Comparison of ENCODE assay signal across 14 mouse cellular contexts in genomic region chr9:67147656-67148055, GRCm38 (mm10).
"Had no signal": no experiment of that assay in that cellular context is flagged by ENCODE, and none has a peak within 500 bp of the region (broad histone marks: within the 10 kb centered on the region; RNA-seq: fewer than 3 reads in every experiment).

No protein-coding gene starts in this region.

- H3K4me1 ChIP-seq: limb, embryonic 10.5 days; liver, embryonic 15.5 days; midbrain, embryonic 10.5 days; neural tube, embryonic 15.5 days had no signal

- H3K36me3 ChIP-seq: limb, embryonic 10.5 days; liver, embryonic 15.5 days; lung, embryonic 15.5 days; midbrain, embryonic 10.5 days; neural tube, embryonic 15.5 days had no signal

- H3K4me2 ChIP-seq: liver, embryonic 11.5 days; liver, embryonic 15.5 days; lung, embryonic 15.5 days; neural tube, embryonic 15.5 days had no signal

- H3K4me3 ChIP-seq: left cerebral cortex, adult 2 months; limb, embryonic 10.5 days; liver, embryonic 15.5 days; lung, embryonic 15.5 days; midbrain, embryonic 10.5 days; myocyte; neural tube, embryonic 15.5 days had no signal

- H3K9me3 ChIP-seq: limb, embryonic 10.5 days; liver, embryonic 15.5 days; lung, embryonic 15.5 days; midbrain, embryonic 10.5 days; neural tube, embryonic 15.5 days had no signal

- DNase-seq: midbrain, embryonic 14.5 days; thymus, postnatal 4 days had no signal

- H3K27me3 ChIP-seq: liver, embryonic 15.5 days; lung, embryonic 15.5 days; neural tube, embryonic 15.5 days had no signal

- H3K9ac ChIP-seq: liver, embryonic 15.5 days; lung, embryonic 15.5 days; neural tube, embryonic 15.5 days had no signal

- H3K27ac ChIP-seq: left cerebral cortex, adult 2 months; limb, embryonic 10.5 days; liver, embryonic 15.5 days; lung, embryonic 15.5 days; midbrain, embryonic 10.5 days; neural tube, embryonic 15.5 days; stomach, postnatal 0 days had no signal

- ATAC-seq: hindbrain, embryonic 16.5 days; inflammation-experienced regulatory T-cells, adult 6 months; intestine, postnatal 0 days had no signal
